Mouse (Mus musculus): Measurements from ENCODE around the gene B4galt5. TPM values are rescaled to one million over a fixed set of nuclear protein-coding genes. Genes with fewer than 3 reads are reported as not detected.

The B4galt5 gene
- polyA plus RNA-seq, 1 experiment, result 5.8 TPM

- Histone ChIP-seq H3K4me3 (ENCODE audit: control insufficient read depth, low read depth, low read length) (no peak overlapping the region), H3K36me3 (ENCODE audit: control insufficient read depth, insufficient read depth, low read length) (peaks cover 2% of the 10 kb centered on the region), H3K27ac (ENCODE audit: control insufficient read depth, insufficient read depth, low read depth, low read length) (no peak overlapping the region), H3K27me3 (ENCODE audit: control insufficient read depth, insufficient read depth, low read length) (no peaks in the 10 kb centered on the region), H3K4me1 (ENCODE audit: control insufficient read depth, insufficient read depth, low read length) (no peaks in the 10 kb centered on the region; the same call in 1 of the 2 replicates)
- no peak for TF ChIP-seq CTCF (IDR thresholded peaks at IDR 0.05; ENCODE audit: control insufficient read depth, insufficient read depth, insufficient replicate concordance, low read depth, low read length)
- TF ChIP-seq POLR2A (IDR thresholded peaks at IDR 0.05; ENCODE audit: control insufficient read depth, low read depth, low read length), result no peak
These were observed 38.9 kb downstream of the B4galt5 start for GRCm38 (mm10) chr2:167310121-167310520.

- TF ChIP-seq CTCF (IDR thresholded peaks at IDR 0.05; ENCODE audit: control insufficient read depth, insufficient read depth, insufficient replicate concordance, low read depth, low read length) (no peak), POLR2A (IDR thresholded peaks at IDR 0.05; ENCODE audit: control insufficient read depth, low read depth, low read length) (no peak)
- no peak overlapping the region for H3K27ac ChIP-seq (ENCODE audit: control insufficient read depth, insufficient read depth, low read depth, low read length)
- H3K36me3 ChIP-seq (ENCODE audit: control insufficient read depth, insufficient read depth, low read length), result peaks cover 2% of the 10 kb centered on the region
- no peak overlapping the region for H3K4me3 ChIP-seq (ENCODE audit: control insufficient read depth, low read depth, low read length)
- no peaks in the 10 kb centered on the region for H3K27me3 ChIP-seq (ENCODE audit: control insufficient read depth, insufficient read depth, low read length)
- H3K4me1 ChIP-seq (ENCODE audit: control insufficient read depth, insufficient read depth, low read length), result no peaks in the 10 kb centered on the region; the same call in 1 of the 2 replicates
These were observed 39.7 kb downstream of the B4galt5 start for GRCm38 (mm10) chr2:167309286-167309685.

- H3K36me3 ChIP-seq (ENCODE audit: control insufficient read depth, insufficient read depth, low read length), result peaks cover 2% of the 10 kb centered on the region
These were observed 41.3 kb downstream of the B4galt5 start for GRCm38 (mm10) chr2:167307716-167308115.

GRCm38 (mm10) chr2:167306626-167307541 is 42.1 kb downstream of the B4galt5 start:
- H3K36me3 ChIP-seq (ENCODE audit: control insufficient read depth, insufficient read depth, low read length), result peaks cover 2% of the 10 kb centered on the region
- no peak overlapping the region for H3K27ac ChIP-seq (ENCODE audit: control insufficient read depth, insufficient read depth, low read depth, low read length)
- H3K4me3 ChIP-seq (ENCODE audit: control insufficient read depth, low read depth, low read length), result no peak overlapping the region
- no peaks in the 10 kb centered on the region for H3K27me3 ChIP-seq (ENCODE audit: control insufficient read depth, insufficient read depth, low read length)
- TF ChIP-seq POLR2A (IDR thresholded peaks at IDR 0.05; ENCODE audit: control insufficient read depth, low read depth, low read length) (no peak), CTCF (IDR thresholded peaks at IDR 0.05; ENCODE audit: control insufficient read depth, insufficient read depth, insufficient replicate concordance, low read depth, low read length) (no peak)
- no peaks in the 10 kb centered on the region for H3K4me1 ChIP-seq (ENCODE audit: control insufficient read depth, insufficient read depth, low read length)

More at GRCm38 (mm10) chr2:167307716-167308115, 41.3 kb downstream of the B4galt5 start:
- no peak for TF ChIP-seq POLR2A (IDR thresholded peaks at IDR 0.05; ENCODE audit: control insufficient read depth, low read depth, low read length)
- no peak for TF ChIP-seq CTCF (IDR thresholded peaks at IDR 0.05; ENCODE audit: control insufficient read depth, insufficient read depth, insufficient replicate concordance, low read depth, low read length)
- Histone ChIP-seq H3K4me1 (ENCODE audit: control insufficient read depth, insufficient read depth, low read length) (no peaks in the 10 kb centered on the region), H3K4me3 (ENCODE audit: control insufficient read depth, low read depth, low read length) (no peak overlapping the region), H3K27ac (ENCODE audit: control insufficient read depth, insufficient read depth, low read depth, low read length) (no peak overlapping the region), H3K27me3 (ENCODE audit: control insufficient read depth, insufficient read depth, low read length) (no peaks in the 10 kb centered on the region)

GRCm38 (mm10) chr2:167306273-167306594 is 42.7 kb downstream of the B4galt5 start:
- TF ChIP-seq POLR2A (IDR thresholded peaks at IDR 0.05; ENCODE audit: control insufficient read depth, low read depth, low read length), result no peak
- no peak for TF ChIP-seq CTCF (IDR thresholded peaks at IDR 0.05; ENCODE audit: control insufficient read depth, insufficient read depth, insufficient replicate concordance, low read depth, low read length)
- Histone ChIP-seq H3K4me1 (ENCODE audit: control insufficient read depth, insufficient read depth, low read length) (no peaks in the 10 kb centered on the region), H3K36me3 (ENCODE audit: control insufficient read depth, insufficient read depth, low read length) (peaks cover 2% of the 10 kb centered on the region), H3K4me3 (ENCODE audit: control insufficient read depth, low read depth, low read length) (no peak overlapping the region), H3K27me3 (ENCODE audit: control insufficient read depth, insufficient read depth, low read length) (no peaks in the 10 kb centered on the region), H3K27ac (ENCODE audit: control insufficient read depth, insufficient read depth, low read depth, low read length) (no peak overlapping the region)

- Histone ChIP-seq H3K27me3 (ENCODE audit: control insufficient read depth, insufficient read depth, low read length) (no peaks in the 10 kb centered on the region), H3K27ac (ENCODE audit: control insufficient read depth, insufficient read depth, low read depth, low read length) (no peak overlapping the region), H3K4me3 (ENCODE audit: control insufficient read depth, low read depth, low read length) (no peak overlapping the region), H3K36me3 (ENCODE audit: control insufficient read depth, insufficient read depth, low read length) (no peaks in the 10 kb centered on the region; the same call in 1 of the 2 replicates), H3K4me1 (ENCODE audit: control insufficient read depth, insufficient read depth, low read length) (no peaks in the 10 kb centered on the region)
- TF ChIP-seq CTCF (IDR thresholded peaks at IDR 0.05; ENCODE audit: control insufficient read depth, insufficient read depth, insufficient replicate concordance, low read depth, low read length), result no peak
- no peak for TF ChIP-seq POLR2A (IDR thresholded peaks at IDR 0.05; ENCODE audit: control insufficient read depth, low read depth, low read length)
These were observed 43.4 kb downstream of the B4galt5 start for GRCm38 (mm10) chr2:167305382-167306272.
